Mouse (Mus musculus) midbrain, postnatal 0 days (tissue): ENCODE data around the gene Pip5k1b. TPM values are rescaled to one million over a fixed set of nuclear protein-coding genes. Genes with fewer than 3 reads are reported as not detected.

Experiments used
- ATAC-seq: fragments of 200-750 bp; cut with Nextera tagmentation; 2 replicates; pipeline ENCODE4 v1.8.0; 2017; ENCODE audit warnings: moderate number of reproducible peaks, mild to moderate bottlenecking, moderate TSS enrichment, moderate library complexity; ENCODE audit not compliant: low FRiP score
- DNase-seq: peaks from one replicate; pipeline ENCODE4 v3.0.0-alpha.2; 2015; ENCODE audit warnings: low spot score
- H3K27ac ChIP-seq: fragments of 300-500 bp; sonication (generic); 2 replicates; pipeline ENCODE4 v1.5.1; 2014; ENCODE audit warnings: low read depth, mild to moderate bottlenecking, low read length, mixed read lengths
- H3K27me3 ChIP-seq: fragments of 300-500 bp; sonication (generic); 2 replicates; pipeline ENCODE4 v1.6.1; 2014; ENCODE audit warnings: low read length, control low read depth, mixed read lengths; ENCODE audit not compliant: insufficient read depth
- H3K36me3 ChIP-seq: fragments of 300-500 bp; sonication (generic); 2 replicates; pipeline ENCODE4 v1.6.1; 2014; ENCODE audit warnings: low read length, control low read depth, mixed read lengths; ENCODE audit not compliant: insufficient read depth
- H3K4me1 ChIP-seq: fragments of 300-500 bp; sonication (generic); 2 replicates; pipeline ENCODE4 v1.6.1; 2014; ENCODE audit warnings: mild to moderate bottlenecking, control low read depth, antibody characterized with exemption, low read length, mixed read lengths; ENCODE audit not compliant: insufficient read depth
- H3K4me2 ChIP-seq: fragments of 300-500 bp; sonication (generic); 2 replicates; pipeline ENCODE4 v1.6.1; 2014; ENCODE audit warnings: low read depth, mild to moderate bottlenecking, low read length, mixed read lengths; ENCODE audit not compliant: poor library complexity, severe bottlenecking
- H3K4me3 ChIP-seq: fragments of 300-500 bp; sonication (generic); 2 replicates; pipeline ENCODE4 v1.5.1; 2014; ENCODE audit warnings: low read depth, mild to moderate bottlenecking, low read length, moderate library complexity
- H3K9ac ChIP-seq: fragments of 300-500 bp; sonication (generic); replicated peaks from 2 replicates; pipeline ENCODE4 v1.6.1; 2014; ENCODE audit warnings: mild to moderate bottlenecking, low read length, moderate library complexity, mixed read lengths; ENCODE audit not compliant: poor library complexity, severe bottlenecking
- H3K9me3 ChIP-seq: fragments of 300-500 bp; sonication (generic); 2 replicates; pipeline ENCODE4 v1.6.1; 2016; ENCODE audit warnings: low read length, control low read depth
- CTCF ChIP-seq: IDR thresholded peaks from 2 replicates; pipeline ENCODE4 v1.5.1; 2016; ENCODE audit warnings: antibody characterized with exemption, mild to moderate bottlenecking
- WGBS: fragments of 180-500 bp; shearing (Covaris S2); extraction: QIAGEN DNeasy Blood & Tissue Kit; methylation state at CpG from one replicate; pipeline ENCODE4 v1.1.7; 2014; 5-methylcytosine and 5-hydroxymethylcytosine counted together
- polyA plus RNA-seq: library from polyadenylated mRNA; unstranded; fragments of >200 nt; fragmentation: Nextera tagmentation; extraction: Ambion mirVana; gene quantifications from 2 replicates; pipeline ENCODE4 v1.2.1, GENCODE M21; 2015
- total RNA-seq: library from RNA; depleted of rRNA; stranded (reverse); fragments of >200 nt; gene quantifications from 2 replicates; pipeline ENCODE4 v1.2.3, GENCODE M21; 2014

The Pip5k1b gene
- total and polyA plus RNA-seq, 2 experiments from 2014 or later, result 0.86 to 3.0 TPM

DNA sequence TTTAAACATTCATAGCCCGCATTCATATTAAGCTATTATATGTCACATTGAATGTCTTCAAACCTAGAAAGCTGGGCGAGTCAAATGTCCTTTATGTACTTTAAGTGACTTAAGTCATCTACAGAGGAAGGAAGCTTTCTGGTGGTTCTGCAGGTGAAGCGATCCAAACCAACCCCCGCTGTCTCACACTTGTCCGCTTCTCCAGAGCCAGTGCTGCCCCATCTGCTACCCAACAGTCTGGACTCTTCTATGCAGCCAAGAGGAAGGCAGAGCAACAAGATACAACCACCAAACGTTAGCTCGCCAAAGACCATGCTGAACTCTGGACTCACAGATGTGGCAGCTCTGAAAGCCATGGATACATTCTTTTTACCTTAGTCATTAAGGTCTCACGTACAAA lies 211.2 kb downstream of the Pip5k1b start:
- ATAC-seq, result no peak
- WGBS, result 96% methylated on average over 8 of the region's 8 CpGs
- Histone ChIP-seq H3K4me3 (no peak overlapping the region), H3K4me1 (no peaks in the 10 kb centered on the region), H3K9me3 (no peaks in the 10 kb centered on the region), H3K4me2 (no peak overlapping the region), H3K36me3 (no peaks in the 10 kb centered on the region), H3K9ac (no peak overlapping the region), H3K27me3 (no peaks in the 10 kb centered on the region), H3K27ac (no peak overlapping the region)
- no peak for DNase-seq
- TF ChIP-seq CTCF, result no peak

DNA sequence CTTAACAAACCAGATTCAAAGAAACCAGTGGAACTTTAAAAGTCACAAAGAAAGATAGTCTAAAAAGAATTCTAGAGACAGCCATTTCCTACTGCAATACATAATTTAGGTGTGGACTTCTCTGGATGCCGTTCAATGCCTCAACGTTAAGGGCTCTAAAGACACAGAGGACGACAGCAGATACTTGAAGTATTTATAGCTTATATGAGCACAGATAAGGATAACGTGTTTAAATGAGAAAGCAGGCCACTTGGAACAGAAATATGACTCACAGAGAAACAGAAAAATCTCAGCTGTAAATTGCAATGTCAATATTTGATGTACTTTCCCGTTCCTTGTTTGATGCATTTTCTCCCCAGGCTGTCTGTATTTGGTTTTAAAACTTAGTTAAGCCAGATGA lies 212.9 kb downstream of the Pip5k1b start:
- H3K27me3 ChIP-seq, result no peaks in the 10 kb centered on the region
- H3K36me3 ChIP-seq, result no peaks in the 10 kb centered on the region
- H3K4me1 ChIP-seq, result no peaks in the 10 kb centered on the region
- H3K9me3 ChIP-seq, result no peaks in the 10 kb centered on the region
- no peak overlapping the region for H3K4me3 ChIP-seq
- H3K4me2 ChIP-seq, result no peak overlapping the region
- H3K9ac ChIP-seq, result no peak overlapping the region
- no peak for ATAC-seq
- DNase-seq, result no peak
- WGBS, result 62% methylated on average over 5 of the region's 5 CpGs
- H3K27ac ChIP-seq, result no peak overlapping the region
- no peak for TF ChIP-seq CTCF

DNA sequence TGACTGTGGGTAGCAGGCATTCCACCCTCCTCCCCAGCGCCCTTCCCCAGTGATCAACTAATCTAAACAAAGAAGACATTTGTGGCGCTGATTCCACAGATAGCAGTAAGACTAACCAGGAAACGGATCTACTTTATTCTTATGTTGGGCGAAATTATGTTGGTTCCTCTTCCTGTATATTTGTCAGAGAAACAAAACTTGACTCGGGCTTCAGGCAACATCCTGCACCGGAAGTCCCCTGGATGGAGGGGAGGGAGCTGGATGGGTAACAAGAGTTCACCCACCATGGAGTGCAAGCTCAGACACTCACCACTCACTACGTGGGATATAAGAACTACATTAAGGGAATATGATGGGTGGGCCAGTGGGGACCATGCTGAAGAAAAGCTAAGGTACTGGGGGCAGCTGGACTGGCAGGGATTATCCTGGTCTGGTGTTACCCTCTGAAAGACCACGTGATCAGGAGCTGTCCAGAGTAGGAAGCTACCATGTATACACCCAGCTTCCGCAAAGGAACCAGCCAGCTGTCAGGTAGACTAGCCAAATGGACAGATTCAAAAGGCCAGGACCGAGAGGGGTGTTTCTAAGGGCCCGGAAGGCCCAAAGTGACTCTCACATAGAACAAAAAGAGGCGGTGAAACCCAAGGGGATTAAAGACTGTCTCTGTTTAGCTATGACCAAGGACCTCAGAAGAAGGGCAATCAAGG lies 219.1 kb downstream of the Pip5k1b start:
- Histone ChIP-seq H3K36me3 (no peaks in the 10 kb centered on the region), H3K27ac (no peak overlapping the region), H3K27me3 (no peaks in the 10 kb centered on the region), H3K9me3 (no peaks in the 10 kb centered on the region), H3K9ac (no peak overlapping the region), H3K4me2 (no peak overlapping the region), H3K4me1 (no peaks in the 10 kb centered on the region), H3K4me3 (no peak overlapping the region)
- DNase-seq (no peak), ATAC-seq (no peak)
- WGBS, result 75% methylated on average over 12 of the region's 12 CpGs
- TF ChIP-seq CTCF, result no peak

DNA sequence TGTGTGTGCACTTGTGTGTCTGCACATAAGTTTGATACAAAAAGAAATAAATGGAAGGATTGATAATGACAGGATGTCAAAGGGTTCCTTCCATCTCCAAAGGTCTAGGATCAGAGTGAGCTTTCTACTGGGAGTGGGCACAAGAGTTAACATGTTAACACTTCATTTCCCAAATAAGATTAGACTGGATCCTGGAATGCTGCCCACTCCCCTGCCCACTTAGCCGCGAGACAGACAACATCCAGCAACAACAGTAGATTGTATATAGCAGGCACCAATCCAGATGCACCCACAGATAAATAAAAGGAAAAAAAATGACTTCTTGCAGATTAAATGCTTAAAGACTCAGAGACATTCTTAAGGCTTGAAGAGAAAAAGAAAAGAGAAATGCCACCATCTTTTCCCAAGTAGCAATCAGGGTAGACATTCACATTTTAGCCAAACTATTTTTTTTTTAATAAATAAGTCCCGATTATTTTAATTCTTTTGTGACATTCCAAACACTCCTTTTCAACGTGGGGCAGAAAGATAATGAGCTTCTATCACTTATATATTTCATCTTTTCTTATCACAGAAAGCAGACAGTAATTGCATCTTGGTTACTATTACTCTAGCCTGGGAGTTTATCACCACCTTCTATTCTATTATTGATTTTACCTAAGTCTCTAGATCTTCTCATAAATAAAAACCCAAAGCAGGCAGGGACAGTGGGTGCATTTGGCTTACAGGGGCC lies 219.9 kb downstream of the Pip5k1b start:
- no peak for TF ChIP-seq CTCF
- no peak overlapping the region for H3K9ac ChIP-seq
- H3K27me3 ChIP-seq, result no peaks in the 10 kb centered on the region
- H3K9me3 ChIP-seq, result no peaks in the 10 kb centered on the region
- no peak overlapping the region for H3K4me3 ChIP-seq
- H3K27ac ChIP-seq, result no peak overlapping the region
- ATAC-seq (no peak), DNase-seq (peak; percentile 35)
- no peaks in the 10 kb centered on the region for H3K36me3 ChIP-seq
- H3K4me1 ChIP-seq, result no peaks in the 10 kb centered on the region
- WGBS, result 67% methylated on average over 4 of the region's 4 CpGs
- H3K4me2 ChIP-seq, result no peak overlapping the region

DNA sequence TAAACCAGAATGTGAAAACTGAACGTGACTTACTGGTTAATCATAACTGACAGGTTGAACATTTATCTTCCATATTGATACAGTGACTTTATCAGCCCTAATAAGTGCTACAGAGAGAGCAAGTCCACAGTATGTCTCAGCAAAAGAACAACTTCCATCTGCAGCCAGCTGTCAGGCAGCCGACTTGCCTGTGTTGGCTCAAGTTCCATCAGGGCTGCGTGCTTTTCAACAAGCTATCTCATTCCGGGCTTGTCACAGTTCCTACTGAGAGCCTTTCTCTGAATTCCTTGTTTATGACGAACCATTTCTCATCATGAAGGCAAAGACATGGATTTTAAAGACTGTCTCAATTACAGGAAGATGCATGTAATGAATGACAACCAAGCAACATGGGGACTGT lies 222.7 kb downstream of the Pip5k1b start:
- no peaks in the 10 kb centered on the region for H3K36me3 ChIP-seq
- no peak for TF ChIP-seq CTCF
- no peaks in the 10 kb centered on the region for H3K4me1 ChIP-seq
- ATAC-seq (no peak), DNase-seq (no peak)
- 75% methylated on average over 5 of the region's 5 CpGs for WGBS
- no peaks in the 10 kb centered on the region for H3K27me3 ChIP-seq
- H3K9me3 ChIP-seq, result no peaks in the 10 kb centered on the region
- no peak overlapping the region for H3K4me2 ChIP-seq
- no peak overlapping the region for H3K4me3 ChIP-seq
- no peak overlapping the region for H3K9ac ChIP-seq
- H3K27ac ChIP-seq, result no peak overlapping the region

DNA sequence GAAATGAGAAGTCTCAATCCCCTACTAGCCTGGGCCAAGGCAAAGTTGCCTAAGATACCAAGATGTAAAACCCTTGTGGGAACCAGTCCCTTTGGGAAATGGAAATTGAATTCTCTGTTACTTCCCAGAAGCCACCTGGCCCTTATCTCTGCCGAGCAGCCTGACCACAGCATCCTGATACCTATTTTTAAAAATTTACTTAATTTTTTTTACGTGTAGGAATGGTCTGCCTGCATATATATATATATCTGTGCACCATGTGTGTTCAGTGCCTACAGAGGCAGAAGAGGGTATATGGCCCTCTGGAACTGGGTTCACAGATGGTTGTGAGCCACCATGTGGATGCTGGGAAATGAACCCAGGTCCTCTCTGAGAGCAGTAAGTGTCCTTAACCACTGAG lies 224.4 kb downstream of the Pip5k1b start:
- Histone ChIP-seq H3K9me3 (no peaks in the 10 kb centered on the region), H3K4me1 (no peaks in the 10 kb centered on the region), H3K4me3 (no peak overlapping the region), H3K9ac (no peak overlapping the region), H3K4me2 (no peak overlapping the region), H3K27me3 (no peaks in the 10 kb centered on the region), H3K27ac (no peak overlapping the region), H3K36me3 (no peaks in the 10 kb centered on the region)
- 93% methylated on average over 2 of the region's 2 CpGs for WGBS
- TF ChIP-seq CTCF, result no peak
- DNase-seq, result no peak
- ATAC-seq, result no peak
